Mouse (Mus musculus) fat pad, adult 2 months (tissue): ENCODE data around the gene Bcl11a.

Experiments
- DNase-seq: peaks from one replicate; pipeline ENCODE4 v3.0.0-alpha.2; 2011; ENCODE audit warnings: low read depth, low spot score; ENCODE audit errors: extremely low read depth

Bcl11a gene

DNA sequence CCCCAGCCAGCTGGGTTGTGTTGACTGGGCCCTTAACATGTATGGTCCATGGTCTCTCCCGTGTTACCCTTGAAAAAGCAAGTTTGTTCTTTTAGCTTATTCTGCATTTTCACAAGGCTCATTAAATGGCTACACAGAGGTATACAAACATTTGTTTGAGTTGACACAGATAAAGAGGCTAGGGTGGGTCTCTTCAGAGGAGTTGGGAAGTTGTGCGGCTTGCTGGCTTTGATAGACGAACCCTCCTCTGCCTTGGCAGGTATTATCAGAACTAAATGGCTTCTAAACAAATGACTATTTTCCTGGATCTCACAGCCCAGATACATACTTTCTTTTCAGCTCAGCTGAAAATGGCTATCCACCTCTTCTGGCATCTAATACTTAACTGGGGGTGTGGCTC lies 70.7 kb downstream of the Bcl11a start:
- no peak for DNase-seq

DNA sequence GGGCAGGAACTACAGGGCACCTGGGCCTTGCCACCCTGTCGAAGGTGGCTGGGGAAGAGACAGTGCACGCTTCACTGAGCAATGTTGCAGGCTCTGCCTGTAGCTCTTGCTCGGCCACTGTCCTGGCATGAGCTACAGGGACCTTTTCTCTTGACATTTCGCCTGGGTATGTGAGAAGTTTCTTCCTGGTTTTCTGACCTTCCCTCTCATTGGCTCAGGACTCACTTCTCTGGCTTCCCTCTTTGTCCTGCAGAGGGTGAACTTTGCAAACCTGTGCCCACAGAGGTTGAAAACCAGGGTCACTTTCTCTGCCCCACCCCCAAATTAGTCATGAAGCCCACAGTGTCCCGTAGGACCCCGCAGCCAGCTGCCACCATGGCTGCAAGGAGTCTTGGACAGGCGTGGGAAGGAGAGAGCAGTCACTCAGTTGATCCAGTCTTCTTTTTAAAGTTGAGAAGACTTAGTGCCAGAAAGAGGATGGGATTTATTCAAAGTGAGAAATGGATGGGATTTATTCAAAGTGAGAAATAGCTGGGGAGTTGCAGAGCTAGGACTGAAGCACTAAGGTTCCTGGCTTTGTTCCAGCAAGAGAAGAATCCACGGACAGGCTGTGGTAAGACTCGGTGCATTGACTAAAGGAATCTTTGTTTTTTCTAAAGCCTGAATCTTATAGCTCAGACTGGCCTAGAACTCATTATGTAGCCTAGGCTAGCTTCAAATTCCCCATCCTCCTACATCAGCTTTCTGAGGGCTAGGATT lies 71.8 kb downstream of the Bcl11a start:
- DNase-seq = no peak

DNA sequence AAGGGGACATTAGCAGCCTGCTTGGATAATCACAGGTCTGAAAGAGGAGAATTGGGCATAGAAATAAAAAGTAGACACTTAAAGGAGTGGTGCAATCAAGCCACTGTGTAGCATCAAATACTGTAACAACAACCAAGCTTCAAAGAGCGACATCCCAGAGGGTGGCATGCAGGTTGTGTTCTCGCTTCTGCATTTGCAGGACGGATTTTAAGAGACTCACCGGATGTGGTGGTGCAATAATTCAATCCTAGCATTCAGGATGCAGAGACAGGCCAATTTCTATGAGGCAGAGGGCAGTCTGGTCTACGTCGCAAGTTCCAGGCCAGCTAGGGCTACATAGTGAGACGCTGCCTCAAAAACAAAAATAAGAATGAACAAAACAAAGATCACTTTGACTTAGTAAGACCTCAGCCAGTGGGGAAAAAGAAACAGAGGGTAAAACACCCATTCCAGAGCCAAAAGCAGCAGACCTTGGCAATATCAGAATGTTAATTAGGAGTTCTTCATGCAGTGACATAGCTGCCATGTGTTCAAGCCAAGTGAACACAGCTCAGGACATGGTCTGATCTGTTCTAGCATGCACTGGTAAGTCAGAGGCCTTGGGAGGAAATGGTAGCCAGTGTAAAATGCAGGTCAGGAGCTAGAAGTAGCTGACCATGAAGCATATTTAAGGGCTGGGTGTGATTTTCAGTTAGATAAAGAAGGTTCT lies 74.4 kb downstream of the Bcl11a start:
- no peak for DNase-seq

DNA sequence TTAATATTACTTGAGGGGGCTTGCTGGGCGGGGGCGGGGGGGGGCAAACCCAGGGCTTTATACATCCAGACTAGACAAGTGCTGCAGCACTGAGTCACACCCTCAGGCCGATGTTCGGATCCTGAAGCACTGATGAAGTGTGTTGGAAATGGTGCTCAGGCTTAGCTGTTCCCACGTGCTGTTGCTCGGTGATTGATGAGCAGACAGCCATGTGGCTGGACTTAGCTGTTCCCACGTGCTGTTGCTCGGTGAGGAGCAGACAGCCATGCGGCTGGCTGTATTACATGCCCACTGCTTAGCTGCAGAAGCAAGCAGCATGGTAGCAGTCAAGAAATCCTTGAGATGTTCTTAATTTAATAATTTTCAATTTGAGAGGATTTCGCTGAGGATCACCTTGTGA lies 75.2 kb downstream of the Bcl11a start:
- DNase-seq = no peak

DNA sequence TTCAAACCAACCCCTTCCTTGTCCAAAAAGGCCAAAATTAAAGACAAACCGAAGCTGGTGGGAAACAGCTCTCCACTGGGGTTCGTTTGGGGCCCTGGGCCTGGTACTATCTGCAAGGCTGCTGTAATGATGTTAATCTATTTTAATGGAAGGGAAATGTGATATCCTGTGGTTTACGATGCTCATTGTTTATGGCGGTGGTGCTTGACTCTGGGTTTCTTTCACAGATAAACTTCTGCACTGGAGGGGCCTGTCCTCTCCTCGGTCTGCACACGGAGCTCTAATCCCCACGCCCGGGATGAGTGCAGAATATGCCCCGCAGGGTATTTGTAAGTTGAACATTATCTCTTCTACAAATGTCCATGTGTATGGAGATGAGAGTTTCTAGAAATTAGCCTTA lies 80.2 kb downstream of the Bcl11a start:
- no peak for DNase-seq

DNA sequence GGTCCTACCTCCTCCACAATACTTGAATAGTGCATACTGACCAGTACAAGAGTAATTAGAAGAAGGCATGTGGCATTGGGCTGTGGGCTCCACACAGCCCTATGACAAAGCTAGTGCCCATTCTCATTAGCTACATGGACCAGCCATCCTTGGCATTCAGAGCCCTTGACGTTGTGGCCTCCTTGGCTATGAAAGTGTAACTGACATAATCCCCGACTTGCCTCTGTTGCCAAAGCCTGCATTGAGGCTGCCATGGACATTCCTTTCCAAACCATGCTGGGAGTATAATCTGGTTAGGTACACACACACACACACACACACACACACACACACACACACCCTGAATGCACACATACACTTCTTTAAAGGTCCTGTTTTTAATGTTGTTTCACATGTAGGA lies 81.8 kb downstream of the Bcl11a start:
- DNase-seq = no peak

DNA sequence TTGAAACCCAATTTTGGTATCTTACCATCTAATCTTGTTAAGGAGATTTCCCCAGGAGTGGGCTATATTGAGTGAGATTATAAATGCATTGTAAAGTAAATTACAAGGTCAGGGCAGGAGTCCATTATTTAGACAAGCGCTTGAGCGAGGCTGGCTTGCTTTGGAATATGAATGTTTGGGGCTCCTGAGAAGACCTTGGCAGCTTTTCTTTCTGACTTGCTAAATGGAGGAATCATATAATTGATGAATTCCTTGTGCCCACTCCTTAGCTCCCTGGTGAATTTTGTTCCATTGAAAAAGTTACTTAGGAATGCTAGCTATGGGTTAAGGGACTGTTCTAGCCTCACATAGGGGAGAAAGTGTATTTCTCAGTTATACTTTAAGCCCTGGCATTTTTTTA lies 83.6 kb downstream of the Bcl11a start:
- no peak for DNase-seq

DNA sequence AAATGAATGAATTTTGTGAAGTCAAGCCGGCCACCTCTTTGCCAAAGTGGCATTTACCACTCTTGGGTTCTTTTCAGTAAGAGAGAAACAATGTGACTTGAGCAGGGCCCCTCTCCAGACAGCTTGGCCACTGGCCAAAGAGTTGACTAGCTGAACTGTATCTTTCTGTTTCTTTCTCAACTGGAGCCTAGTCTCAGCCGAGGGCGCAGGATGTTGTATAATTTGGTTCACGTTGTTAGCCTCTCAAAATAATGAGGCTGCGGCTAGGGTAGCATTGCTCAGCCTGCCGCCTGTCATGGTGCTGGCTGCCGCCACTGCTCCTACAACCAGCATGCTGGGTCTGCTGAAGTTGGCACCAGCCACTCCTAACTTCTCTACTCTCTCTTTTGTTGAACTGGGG lies 84.2 kb downstream of the Bcl11a start:
- DNase-seq = no peak

DNA sequence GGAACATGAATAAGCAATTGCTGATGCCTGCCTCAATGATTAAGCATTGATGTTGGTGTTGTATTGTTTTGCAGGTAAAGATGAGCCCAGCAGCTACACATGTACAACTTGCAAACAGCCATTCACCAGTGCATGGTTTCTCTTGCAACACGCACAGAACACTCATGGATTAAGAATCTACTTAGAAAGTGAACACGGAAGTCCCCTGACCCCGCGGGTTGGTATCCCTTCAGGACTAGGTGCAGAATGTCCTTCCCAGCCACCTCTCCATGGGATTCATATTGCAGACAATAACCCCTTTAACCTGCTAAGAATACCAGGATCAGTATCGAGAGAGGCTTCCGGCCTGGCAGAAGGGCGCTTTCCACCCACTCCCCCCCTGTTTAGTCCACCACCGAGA lies 85.2 kb downstream of the Bcl11a start:
- DNase-seq = no peak

DNA sequence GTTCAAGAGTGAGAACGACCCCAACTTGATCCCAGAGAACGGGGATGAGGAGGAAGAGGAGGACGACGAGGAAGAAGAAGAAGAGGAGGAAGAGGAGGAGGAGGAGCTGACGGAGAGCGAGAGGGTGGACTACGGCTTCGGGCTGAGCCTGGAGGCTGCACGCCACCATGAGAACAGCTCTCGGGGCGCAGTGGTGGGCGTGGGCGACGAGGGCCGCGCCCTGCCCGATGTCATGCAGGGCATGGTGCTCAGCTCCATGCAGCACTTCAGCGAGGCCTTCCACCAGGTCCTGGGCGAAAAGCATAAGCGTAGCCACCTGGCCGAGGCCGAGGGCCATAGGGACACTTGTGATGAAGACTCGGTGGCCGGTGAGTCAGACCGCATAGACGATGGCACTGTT lies 86.2 kb downstream of the Bcl11a start:
- no peak for DNase-seq

DNA sequence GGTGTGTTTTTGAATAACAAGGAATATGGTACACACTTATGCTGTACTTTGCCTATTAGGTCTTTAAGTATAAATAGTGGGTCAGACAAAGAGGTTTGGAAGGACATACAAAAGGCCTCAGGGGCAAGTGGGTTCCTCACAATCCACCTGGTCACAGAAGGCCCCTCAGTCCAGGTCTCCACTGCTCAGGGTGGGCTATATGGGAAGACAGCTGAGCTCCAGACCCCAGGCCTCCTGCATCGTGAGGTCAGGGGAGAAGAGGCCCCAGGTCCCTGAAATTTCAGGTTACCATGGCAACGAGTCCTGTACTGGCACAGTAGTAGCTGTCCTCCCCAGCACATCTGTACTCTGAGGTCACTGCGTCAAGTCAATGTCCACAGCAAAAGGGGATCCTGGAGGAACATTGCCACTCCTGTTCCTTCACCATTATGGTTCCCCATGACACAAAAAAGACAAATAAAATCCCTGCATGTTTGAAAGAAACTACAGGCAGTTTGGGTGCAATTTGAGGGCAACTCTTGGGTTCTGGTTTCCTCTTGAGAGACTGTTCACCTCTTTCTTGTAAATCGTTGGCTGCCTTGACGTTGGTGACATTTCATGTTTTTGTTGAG lies 93.9 kb downstream of the Bcl11a start:
- DNase-seq = no peak

DNA sequence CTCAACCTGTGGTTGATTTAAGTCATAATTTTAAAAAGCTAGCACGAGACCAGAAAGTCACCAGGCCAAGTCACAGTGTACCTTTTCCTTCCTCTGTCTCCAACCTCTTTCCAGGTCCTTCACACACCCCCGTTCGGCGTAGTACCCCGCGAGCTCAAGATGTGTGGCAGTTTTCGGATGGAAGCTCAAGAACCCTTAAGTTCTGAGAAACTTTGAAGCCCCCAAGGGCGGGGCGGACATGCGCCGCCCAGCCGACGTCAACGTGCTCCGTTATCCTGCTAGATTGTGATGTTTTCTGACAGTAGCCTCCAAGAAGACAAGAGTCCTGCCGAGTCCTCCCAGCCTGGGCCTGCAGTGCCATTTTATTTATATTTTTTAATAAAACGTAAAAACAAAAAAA lies 94.7 kb downstream of the Bcl11a start:
- DNase-seq = no peak

DNA sequence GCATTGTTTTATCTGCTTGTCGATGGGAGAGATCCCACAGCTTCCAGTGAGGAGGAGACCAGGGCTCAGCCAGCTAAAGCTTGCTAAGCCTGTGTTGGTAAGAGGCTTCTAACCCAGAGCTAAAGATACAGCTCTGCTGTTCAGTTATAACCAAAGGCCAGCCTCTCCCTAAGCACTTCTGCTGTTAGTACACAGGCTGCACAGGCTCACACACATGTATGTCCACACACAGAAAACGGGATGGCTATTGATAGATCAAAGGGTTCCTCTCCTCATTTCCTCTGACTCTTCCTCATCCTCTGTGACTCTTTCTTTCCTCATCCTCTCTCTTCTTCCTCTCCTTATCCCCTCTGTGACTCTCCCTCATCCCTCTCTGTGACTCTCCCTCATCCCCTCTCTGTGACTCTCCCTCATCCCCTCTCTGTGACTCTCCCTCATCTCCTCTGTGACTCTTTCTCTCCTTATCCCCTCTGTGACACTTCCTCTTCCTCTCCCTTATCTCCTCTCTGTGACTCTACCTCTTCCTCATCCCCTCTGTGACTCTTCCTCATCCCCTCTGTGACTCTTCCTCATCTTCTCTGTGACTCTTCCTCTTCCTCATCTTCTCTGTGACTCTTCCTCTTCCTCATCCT lies 96.4 kb downstream of the Bcl11a start:
- no peak for DNase-seq

DNA sequence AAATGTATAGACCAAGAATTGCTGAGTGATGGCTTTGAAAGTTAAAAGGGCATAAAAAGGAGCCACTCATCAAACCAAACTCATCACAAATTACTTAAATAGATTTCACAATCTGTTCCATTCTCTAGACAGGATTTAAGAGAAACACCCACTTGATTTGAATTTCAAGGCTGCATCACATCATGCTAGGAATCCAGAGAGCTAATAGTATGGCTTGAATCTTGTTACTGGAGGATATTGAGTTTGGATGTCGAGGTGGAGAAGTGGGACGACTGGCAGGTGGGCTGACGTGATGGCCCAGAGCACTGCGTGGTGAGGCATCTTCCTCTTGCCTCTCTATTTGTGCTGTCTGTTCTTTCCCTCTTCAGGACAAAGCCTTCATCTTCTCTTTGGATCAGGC lies 99.6 kb downstream of the Bcl11a start:
- DNase-seq = no peak

DNA sequence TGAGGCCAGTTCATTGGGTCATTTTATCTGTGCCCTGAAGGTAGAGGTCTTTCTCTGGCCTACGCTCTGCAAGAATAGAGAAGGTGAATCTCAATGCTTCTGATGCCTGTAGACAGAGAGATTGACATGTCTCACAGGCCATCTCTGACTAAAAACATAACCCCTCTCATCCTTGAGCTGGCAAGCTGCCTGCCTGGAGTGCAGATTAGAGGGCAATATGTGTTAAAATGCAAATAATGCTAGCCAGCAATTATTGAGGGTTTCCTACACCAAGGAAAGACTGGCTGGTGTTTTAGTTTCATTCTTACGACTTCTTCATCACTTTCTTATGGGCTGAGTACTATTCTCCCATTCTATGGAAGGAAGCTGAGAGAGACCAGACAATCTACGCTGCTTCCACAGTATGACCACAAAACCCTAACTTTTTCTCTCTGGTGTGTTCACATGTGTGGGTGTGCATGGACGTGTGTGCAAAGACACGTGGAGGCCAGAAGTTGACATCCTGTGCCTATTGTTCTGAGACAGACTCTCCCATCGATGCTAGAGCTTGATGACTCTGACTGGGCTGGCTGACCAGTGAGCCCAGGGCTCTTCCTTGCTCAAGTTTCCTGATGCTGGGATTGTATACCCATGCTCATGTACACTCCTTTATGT lies 101.1 kb downstream of the Bcl11a start:
- DNase-seq = no peak

DNA sequence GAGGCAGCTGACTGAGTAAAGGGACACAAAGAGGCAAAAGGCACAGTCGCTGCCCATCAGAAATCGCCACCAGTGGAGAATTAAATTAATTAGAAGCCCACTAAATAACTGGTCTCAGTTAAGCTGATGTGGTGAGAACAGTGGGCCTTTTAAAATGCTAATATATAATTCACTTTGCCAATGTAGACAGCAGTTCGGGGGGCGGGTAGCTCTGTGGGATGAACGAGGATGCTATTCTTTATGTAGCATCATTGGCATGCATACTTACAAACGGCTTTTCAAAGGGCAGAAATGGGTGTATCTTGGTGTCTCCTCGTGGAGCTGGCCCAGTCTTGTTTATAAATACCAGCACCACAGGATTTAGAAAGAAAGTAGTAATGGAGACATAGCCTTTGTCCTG lies 102.2 kb downstream of the Bcl11a start:
- DNase-seq = no peak

DNA sequence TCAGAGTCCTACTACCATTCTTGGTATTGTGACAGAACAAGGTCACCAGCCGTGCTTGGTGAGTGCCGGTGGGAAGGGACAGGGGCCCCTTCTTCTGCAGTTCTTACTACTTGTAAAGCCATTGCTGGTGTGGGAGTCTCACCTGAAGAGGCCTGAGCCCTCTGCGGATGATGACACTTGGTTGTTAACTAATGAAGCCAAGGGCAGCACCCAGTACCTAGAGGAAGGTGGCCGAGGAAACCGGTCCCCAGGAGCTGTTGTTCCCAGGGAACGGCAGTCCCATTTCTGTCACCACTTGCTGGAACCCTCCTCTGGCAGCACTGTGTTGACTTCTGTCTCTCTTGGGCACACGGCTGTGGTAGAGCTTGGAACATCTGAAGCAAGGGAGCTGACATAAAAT lies 105.6 kb downstream of the Bcl11a start:
- no peak for DNase-seq

DNA sequence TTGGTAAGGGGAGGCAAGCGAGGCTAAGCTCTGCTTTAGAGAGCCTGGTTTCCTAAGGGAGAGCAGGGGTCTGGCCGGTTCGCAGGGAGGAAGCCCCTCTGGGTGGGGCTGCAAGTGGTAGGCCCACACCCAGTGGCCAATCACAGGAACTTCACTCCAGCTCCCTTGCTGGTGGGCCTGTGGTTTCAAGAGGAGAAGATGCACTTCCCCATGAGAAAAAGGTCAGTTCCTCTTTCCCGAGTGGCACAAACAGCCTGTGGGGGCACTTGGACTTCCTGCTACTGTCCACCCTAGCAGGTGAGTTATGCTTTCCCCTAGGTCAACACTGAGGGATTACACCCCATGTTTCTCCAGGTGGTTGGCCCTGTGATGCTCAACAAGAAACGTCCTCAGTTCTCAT lies 107.1 kb downstream of the Bcl11a start:
- DNase-seq = no peak

DNA sequence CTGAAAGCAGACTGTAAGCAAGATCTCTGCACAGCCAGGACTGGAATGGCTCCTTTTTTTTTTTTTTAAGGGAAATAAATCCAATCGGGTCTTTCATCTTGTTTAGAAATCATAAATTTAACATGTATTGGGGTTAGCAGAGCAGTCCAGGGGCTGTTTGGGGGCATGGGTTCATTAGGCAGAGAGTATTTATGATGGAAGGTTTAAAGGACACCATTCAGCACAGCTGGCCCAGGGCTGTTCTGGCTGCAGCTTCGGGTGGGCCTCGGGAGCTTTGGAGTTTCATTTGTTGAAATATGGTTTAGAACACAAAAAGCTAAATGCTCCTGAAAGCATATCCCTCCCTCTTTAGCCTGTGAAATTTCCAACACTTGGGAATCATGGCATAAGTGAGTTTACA lies 112.6 kb downstream of the Bcl11a start:
- DNase-seq = no peak

DNA sequence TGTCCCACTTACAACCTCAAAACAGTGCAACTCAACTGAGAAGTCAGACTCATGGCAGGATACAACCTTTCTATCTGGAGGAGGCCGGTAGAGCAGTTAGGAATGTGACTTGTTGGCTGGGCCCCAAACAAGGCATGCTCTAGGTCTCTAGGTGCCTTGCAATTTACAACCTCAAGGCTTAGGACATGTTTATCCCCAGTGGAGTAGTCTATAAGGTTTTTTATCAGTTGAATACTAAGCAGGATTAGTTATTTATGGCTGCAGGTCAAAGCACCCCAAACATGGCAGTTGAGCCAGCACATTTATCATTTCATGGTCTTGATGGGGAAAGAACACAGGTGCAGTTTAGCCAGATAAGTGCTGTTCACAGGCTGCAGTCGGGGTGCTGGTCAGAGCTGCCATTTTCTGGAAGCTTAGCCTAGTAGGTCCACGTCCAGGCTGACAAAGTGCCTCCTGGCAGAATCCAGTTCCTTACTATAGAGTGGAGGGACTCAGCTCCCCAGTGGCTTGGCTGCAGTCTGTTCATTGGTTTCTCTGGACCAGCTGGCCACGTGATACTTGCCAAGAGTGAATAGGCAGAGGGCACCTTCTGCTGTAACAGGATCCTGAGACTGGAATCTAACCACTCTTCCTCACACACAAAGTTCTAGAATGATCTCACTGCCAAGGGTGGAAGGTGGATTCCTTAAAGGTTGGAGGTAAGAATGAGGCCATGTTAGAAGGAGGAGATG lies 118.8 kb downstream of the Bcl11a start:
- DNase-seq = no peak

DNA sequence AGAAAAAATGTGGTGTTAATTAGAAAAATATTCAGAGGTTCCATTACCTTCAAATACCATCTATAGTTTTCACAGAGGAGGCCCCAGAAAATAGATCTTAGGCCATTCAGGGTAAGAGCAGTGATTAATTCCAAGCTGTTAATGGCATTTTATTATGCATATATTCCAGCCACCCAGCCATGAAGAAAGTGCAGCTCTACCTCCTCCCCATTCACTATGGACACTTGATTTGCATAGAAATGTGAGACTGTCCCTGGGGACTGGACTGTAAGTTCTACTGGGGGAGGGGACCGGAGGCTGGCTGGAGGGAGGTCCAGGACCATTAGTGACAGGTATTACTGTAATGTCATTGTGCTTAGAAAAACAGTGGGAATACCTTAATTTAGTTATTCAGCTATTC lies 119.6 kb downstream of the Bcl11a start:
- no peak for DNase-seq
